Mouse (Mus musculus) heart, embryonic 11.5 days (tissue): ENCODE measurements around the gene Necab2. TPM values are rescaled to one million over a fixed set of nuclear protein-coding genes. Genes with fewer than 3 reads are reported as not detected.
A peak's percentile ranks its signal among the peaks of the same experiment; 100 is the strongest.

Experiments
- ATAC-seq: fragments of 200-750 bp; cut with Nextera tagmentation; replicated peaks from 2 replicates; pipeline ENCODE4 v1.8.0; 2017; ENCODE audit warnings: moderate library complexity; ENCODE audit not compliant: insufficient number of reproducible peaks, low FRiP score, low TSS enrichment
- H3K27ac ChIP-seq: fragments of 300-500 bp; sonication (generic); 2 replicates; pipeline ENCODE4 v1.5.1; 2014; ENCODE audit warnings: mild to moderate bottlenecking, low read depth, low read length
- H3K27me3 ChIP-seq: fragments of 300-500 bp; sonication (generic); 2 replicates; pipeline ENCODE4 v1.6.1; 2014; ENCODE audit warnings: mild to moderate bottlenecking, low read length, mixed read lengths; ENCODE audit not compliant: control insufficient read depth, insufficient read depth
- H3K36me3 ChIP-seq: fragments of 300-500 bp; sonication (generic); 2 replicates; pipeline ENCODE4 v1.6.1; 2014; ENCODE audit warnings: mild to moderate bottlenecking, low read length, moderate library complexity, mixed read lengths; ENCODE audit not compliant: control insufficient read depth, insufficient read depth
- H3K4me1 ChIP-seq: fragments of 300-500 bp; sonication (generic); 2 replicates; pipeline ENCODE4 v1.6.1; 2014; ENCODE audit warnings: low read length; ENCODE audit not compliant: control insufficient read depth, insufficient read depth
- H3K4me2 ChIP-seq: fragments of 300-500 bp; sonication (generic); 2 replicates; pipeline ENCODE4 v1.6.1; 2014; ENCODE audit warnings: mild to moderate bottlenecking, moderate library complexity
- H3K4me3 ChIP-seq: fragments of 300-500 bp; sonication (generic); 2 replicates; pipeline ENCODE4 v1.5.1; 2014; ENCODE audit warnings: low read depth, low read length
- H3K9ac ChIP-seq: fragments of 300-500 bp; sonication (generic); 2 replicates; pipeline ENCODE4 v1.6.1; 2014; ENCODE audit warnings: mild to moderate bottlenecking, low read depth, low read length, moderate library complexity
- H3K9me3 ChIP-seq: fragments of 300-500 bp; sonication (generic); replicated peaks from 2 replicates; pipeline ENCODE4 v1.6.1; 2016; ENCODE audit warnings: low read length; ENCODE audit not compliant: control insufficient read depth
- WGBS: fragments of 180-500 bp; shearing (Covaris S2); extraction: QIAGEN DNeasy Blood & Tissue Kit; methylation state at CpG from one replicate; pipeline ENCODE4 v1.1.7; 2014; ENCODE audit not compliant: insufficient replicate concordance; 5-methylcytosine and 5-hydroxymethylcytosine counted together
- polyA plus RNA-seq: library from polyadenylated mRNA; unstranded; fragments of >200 nt; fragmentation: Nextera tagmentation; extraction: Ambion mirVana; gene quantifications from 2 replicates; pipeline ENCODE4 v1.2.1, GENCODE M21; 2014

The Necab2 gene
- polyA plus RNA-seq, 1 experiment from 2014 or later: 1.4 TPM

GRCm38 (mm10) chr8:119430250-119430649, 16.3 kb upstream of the Necab2 start:
- Histone ChIP-seq H3K9me3 (no peaks in the 10 kb centered on the region), H3K4me1 (no peaks in the 10 kb centered on the region), H3K4me2 (no peak overlapping the region), H3K9ac (no peak overlapping the region), H3K36me3 (no peaks in the 10 kb centered on the region), H3K4me3 (no peak overlapping the region), H3K27me3 (no peaks in the 10 kb centered on the region; the same call in 1 of the 2 replicates), H3K27ac (no peak overlapping the region)
- no peak for ATAC-seq
- 77% methylated on average over 8 of the region's 8 CpGs for whole genome bisulfite sequencing

- Histone ChIP-seq H3K4me1 (no peaks in the 10 kb centered on the region), H3K9me3 (no peaks in the 10 kb centered on the region), H3K9ac (no peak overlapping the region), H3K4me2 (no peak overlapping the region), H3K36me3 (no peaks in the 10 kb centered on the region), H3K27me3 (no peaks in the 10 kb centered on the region; the same call in 1 of the 2 replicates), H3K27ac (no peak overlapping the region), H3K4me3 (no peak overlapping the region)
- WGBS: 61% methylated on average over 7 of the region's 7 CpGs
- no peak for ATAC-seq
Measured at GRCm38 (mm10) chr8:119430690-119431089, 15.8 kb upstream of the Necab2 start.

- Histone ChIP-seq H3K36me3 (no peaks in the 10 kb centered on the region), H3K4me3 (no peak overlapping the region), H3K27me3 (no peaks in the 10 kb centered on the region; the same call in 1 of the 2 replicates), H3K4me2 (no peak overlapping the region), H3K9ac (no peak overlapping the region), H3K9me3 (no peaks in the 10 kb centered on the region), H3K27ac (no peak overlapping the region), H3K4me1 (peaks cover 9% of the 10 kb centered on the region; the same call in 1 of the 2 replicates)
- ATAC-seq: no peak
- 37% methylated on average over 3 of the region's 3 CpGs for WGBS
Measured at GRCm38 (mm10) chr8:119432372-119432771, 14.1 kb upstream of the Necab2 start.

- Histone ChIP-seq H3K4me3 (no peak within 1 kb of the TSS), H3K9ac (no peak within 1 kb of the TSS), H3K27ac (no peak within 1 kb of the TSS), H3K9me3 (no peaks in the 10 kb centered on the region), H3K4me1 (peaks cover 9% of the 10 kb centered on the region; the same call in 1 of the 2 replicates), H3K4me2 (no peak within 1 kb of the TSS), H3K36me3 (no peaks in the 10 kb centered on the region), H3K27me3 (no peaks in the 10 kb centered on the region; the same call in none of the 2 replicates)
- 84% methylated on average over 13 of the region's 13 CpGs for WGBS
- ATAC-seq: no peak
Measured at GRCm38 (mm10) chr8:119433582-119434174, 12.8 kb upstream of the Necab2 start, which contains the start of gene Osgin1. Gene Osgin1, plus strand, starts transcription at chr8:119434124.

GRCm38 (mm10) chr8:119434569-119434968, 11.9 kb upstream of the Necab2 start:
- H3K9ac ChIP-seq: no peak overlapping the region

GRCm38 (mm10) chr8:119435527-119435926, 11.0 kb upstream of the Necab2 start:
- Histone ChIP-seq H3K27me3 (peaks cover 2% of the 10 kb centered on the region), H3K9me3 (no peaks in the 10 kb centered on the region), H3K4me2 (no peak overlapping the region), H3K36me3 (no peaks in the 10 kb centered on the region), H3K4me3 (no peak overlapping the region), H3K9ac (no peak overlapping the region), H3K4me1 (peaks cover 9% of the 10 kb centered on the region; the same call in 1 of the 2 replicates), H3K27ac (no peak overlapping the region)
- no peak for ATAC-seq
- WGBS: 77% methylated on average over 7 of the region's 7 CpGs

More at GRCm38 (mm10) chr8:119434569-119434968, 11.9 kb upstream of the Necab2 start:
- Histone ChIP-seq H3K27me3 (no peaks in the 10 kb centered on the region; the same call in none of the 2 replicates), H3K9me3 (no peaks in the 10 kb centered on the region), H3K27ac (no peak overlapping the region), H3K4me2 (no peak overlapping the region), H3K4me3 (no peak overlapping the region), H3K36me3 (no peaks in the 10 kb centered on the region), H3K4me1 (peaks cover 9% of the 10 kb centered on the region; the same call in 1 of the 2 replicates)
- 63% methylated on average over 6 of the region's 6 CpGs for WGBS
- no peak for ATAC-seq

- peaks cover 9% of the 10 kb centered on the region; the same call in 1 of the 2 replicates for H3K4me1 ChIP-seq
- peaks cover 2% of the 10 kb centered on the region for H3K27me3 ChIP-seq
- H3K27ac ChIP-seq: no peak overlapping the region
- H3K4me2 ChIP-seq: no peak overlapping the region
- no peaks in the 10 kb centered on the region for H3K9me3 ChIP-seq
- H3K9ac ChIP-seq: no peak overlapping the region
- H3K36me3 ChIP-seq: no peaks in the 10 kb centered on the region
- no peak overlapping the region for H3K4me3 ChIP-seq
- 80% methylated on average over 10 of the region's 10 CpGs for WGBS
- ATAC-seq: no peak
Measured at GRCm38 (mm10) chr8:119436331-119436730, 10.2 kb upstream of the Necab2 start.

GRCm38 (mm10) chr8:119436933-119437332, 9.6 kb upstream of the Necab2 start:
- Histone ChIP-seq H3K9me3 (no peaks in the 10 kb centered on the region), H3K4me3 (no peak overlapping the region)

GRCm38 (mm10) chr8:119437506-119437905, 9.0 kb upstream of the Necab2 start:
- Histone ChIP-seq H3K36me3 (no peaks in the 10 kb centered on the region), H3K27ac (no peak overlapping the region), H3K4me3 (no peak overlapping the region), H3K9ac (no peak overlapping the region), H3K4me1 (peaks cover 9% of the 10 kb centered on the region; the same call in 1 of the 2 replicates), H3K4me2 (no peak overlapping the region), H3K27me3 (peaks cover 12% of the 10 kb centered on the region), H3K9me3 (no peaks in the 10 kb centered on the region)
- WGBS: 68% methylated on average over 11 of the region's 11 CpGs
- ATAC-seq: no peak

More at GRCm38 (mm10) chr8:119436933-119437332, 9.6 kb upstream of the Necab2 start:
- H3K9ac ChIP-seq: no peak overlapping the region
- peak overlapping the region; percentile 19; the same call in 1 of the 2 replicates for H3K4me2 ChIP-seq
- WGBS: 13% methylated on average over 9 of the region's 9 CpGs
- no peaks in the 10 kb centered on the region for H3K36me3 ChIP-seq
- peaks cover 7% of the 10 kb centered on the region for H3K27me3 ChIP-seq
- peaks cover 9% of the 10 kb centered on the region; the same call in 1 of the 2 replicates for H3K4me1 ChIP-seq
- no peak overlapping the region for H3K27ac ChIP-seq
- no peak for ATAC-seq
